Mouse (Mus musculus): Measurements from ENCODE around the gene Kcnk3.
A peak's percentile ranks its signal among the peaks of the same experiment; 100 is the strongest.

The Kcnk3 gene

DNA sequence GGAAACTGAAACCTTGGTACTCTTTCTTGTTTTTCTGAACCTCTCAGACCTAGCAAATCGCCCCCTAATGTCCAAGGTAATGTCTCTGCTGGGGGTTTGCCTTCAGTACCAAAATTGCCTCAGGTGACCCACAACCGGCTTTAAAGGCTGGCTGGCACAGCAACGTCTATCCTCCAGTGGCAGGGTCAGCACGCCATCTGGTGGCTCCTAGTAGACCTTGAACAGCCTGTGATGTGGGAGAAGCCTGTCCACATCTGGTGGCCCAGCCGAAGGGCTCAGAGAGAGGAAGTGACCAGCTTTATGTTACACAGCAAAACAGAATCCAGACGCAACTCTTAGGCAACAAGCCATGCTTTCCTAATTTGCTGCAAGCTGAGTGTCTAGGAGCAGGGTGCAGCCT is 50.1 kb downstream of the Kcnk3 start:
- no peak for DNase-seq (ENCODE audit: low spot score)

DNA sequence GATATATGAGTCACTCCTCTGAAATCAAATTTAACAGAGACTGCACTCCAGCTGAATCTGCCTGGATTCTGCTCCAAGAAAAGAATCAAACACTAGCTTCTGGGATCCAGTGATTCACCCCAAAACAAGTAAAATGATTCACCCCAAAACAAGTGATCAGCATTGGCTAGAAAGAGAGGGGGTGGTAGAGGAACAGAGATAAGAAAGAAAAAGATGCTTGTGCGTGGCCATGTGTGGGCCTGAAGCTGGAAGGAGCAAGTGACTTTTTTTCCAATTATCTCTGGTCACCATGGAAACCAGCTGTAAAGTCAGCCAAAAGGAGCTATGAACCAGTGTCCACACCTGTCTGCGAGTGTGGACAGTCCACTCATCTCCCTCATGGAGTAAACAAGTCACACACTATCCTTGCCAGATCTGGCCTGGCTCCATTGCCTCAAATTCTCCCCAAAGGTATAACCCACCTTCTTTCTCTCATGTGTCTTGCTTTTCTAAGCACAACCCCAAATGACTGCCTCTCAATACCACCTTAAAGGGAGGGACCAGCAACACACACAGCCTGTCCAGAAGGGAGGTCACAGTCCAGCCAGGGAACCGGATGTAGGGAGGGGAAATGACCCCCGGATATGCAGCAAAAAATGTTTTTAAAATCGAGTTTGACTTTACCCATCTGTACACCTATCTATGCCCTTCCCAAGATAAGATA is 55.7 kb downstream of the Kcnk3 start:
- DNase-seq (ENCODE audit: low spot score), result no peak

DNA sequence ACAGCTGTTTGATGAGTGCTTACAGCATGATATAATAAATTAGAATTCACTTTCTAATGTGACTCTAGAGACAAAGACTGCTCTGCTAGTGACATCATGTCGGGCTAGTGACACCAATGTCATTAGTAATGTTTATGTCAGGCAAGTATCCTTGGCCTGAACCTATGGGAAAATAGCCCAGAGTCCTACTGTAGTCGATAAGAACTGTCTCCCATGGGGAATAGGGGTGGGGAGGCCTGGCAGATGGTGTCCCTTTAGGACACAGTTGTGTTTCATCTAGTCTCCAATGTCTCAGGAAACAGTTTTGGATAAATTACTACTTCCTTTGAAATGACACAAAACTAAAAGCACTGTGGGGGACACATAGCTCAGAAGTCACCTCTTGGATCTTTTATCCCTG is 58.1 kb downstream of the Kcnk3 start:
- DNase-seq (ENCODE audit: low spot score), result no peak

DNA sequence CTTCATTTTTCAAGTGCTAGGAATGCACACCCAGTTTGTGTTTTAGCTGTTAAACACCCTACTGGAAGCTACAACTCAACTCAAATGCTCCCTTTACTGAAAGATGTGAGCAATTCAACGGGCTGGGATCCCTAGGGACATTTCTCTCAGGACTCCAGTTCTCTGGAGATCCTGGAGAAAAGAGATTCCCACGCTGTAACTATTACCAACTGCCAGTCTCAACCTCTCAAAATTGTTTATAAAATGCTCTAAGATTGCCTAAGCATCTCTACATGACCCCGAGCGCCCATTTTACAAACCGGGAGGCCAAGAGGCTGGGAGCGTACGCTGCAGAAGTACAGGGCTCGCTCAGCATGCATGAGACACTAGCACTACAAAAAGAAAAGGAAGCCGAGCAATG is 59.4 kb downstream of the Kcnk3 start:
- no peak for DNase-seq (ENCODE audit: low spot score)

DNA sequence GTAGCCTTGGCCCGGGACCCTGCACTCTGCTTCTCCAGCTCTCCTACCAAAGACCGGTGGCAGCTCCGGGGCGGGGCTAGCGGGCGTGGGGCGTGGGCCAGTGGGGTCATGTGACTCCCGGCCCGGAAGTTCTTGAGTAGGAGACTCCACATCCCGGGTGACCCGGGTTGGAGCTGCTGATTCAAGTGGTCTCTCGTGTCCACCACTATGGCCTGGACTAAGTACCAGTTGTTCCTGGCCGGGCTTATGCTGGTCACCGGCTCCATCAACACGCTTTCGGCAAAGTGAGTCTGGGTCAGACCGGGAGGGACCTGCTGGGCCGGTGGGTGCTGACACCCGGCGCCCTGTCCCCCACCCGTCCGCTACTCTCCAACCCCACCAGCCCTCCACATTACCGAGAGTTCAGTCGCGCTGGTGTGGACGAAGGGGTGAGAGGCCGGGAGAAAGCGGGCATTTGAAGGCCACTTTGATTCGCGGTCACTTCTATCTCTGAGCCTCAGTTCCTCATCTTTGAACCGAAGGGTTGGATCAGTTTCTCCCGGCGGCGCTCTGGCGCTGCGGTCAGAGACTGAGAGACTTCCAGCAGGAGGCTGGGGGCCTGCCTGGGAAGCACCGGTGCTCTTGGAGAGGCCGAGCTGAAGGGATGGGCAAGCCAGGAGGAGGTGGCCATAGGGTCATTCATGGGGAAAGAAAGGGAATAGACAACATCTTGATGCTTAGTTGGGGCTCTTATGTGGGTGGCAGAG is 60.0 kb downstream of the Kcnk3 start, which contains the start of gene Slc35f6:
Gene Slc35f6, plus strand, starts transcription at position 119 of the 746 bp plus-strand sequence.
- peak; percentile 70 for DNase-seq (ENCODE audit: low spot score)

DNA sequence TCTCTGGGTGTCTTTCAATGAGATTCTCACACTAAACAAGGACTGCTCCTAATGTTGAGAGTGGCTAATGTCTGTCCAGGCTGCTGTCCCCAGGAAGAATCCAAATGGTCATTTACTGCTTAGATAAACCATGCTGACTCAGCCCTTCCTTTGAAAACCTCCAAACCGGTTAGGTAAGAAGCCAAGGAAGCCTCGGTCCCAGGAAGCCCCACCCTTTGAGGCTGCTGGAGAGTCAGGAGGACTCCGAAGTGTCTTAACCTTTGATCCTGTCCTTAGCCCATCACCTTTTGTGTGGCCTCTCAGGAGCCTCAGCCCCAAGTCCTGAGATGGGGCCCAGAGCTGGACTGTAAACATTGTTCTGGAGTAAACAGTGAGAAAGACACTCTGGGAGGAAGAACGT is 61.6 kb downstream of the Kcnk3 start:
- no peak for DNase-seq (ENCODE audit: low spot score)

DNA sequence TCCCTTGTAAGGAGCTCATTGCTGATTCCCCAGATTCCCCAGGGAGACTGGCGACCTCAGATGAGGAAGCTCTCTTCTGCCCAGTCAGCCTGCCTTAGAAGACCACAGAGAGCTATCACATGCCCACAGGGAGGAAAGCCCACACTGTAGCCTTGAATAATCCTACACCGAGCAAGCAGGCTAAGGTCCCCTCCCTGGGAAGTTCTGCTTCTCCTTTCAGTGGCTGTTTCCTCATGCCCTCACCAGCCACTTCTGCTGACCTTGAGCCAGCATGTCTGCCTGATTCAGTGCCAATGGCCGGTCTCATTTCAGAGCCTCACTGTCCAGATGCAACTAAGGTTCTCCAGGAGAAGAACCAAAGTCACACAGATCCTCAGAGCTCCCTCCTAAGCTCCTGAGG is 62.8 kb downstream of the Kcnk3 start:
- DNase-seq (ENCODE audit: low spot score), result no peak

DNA sequence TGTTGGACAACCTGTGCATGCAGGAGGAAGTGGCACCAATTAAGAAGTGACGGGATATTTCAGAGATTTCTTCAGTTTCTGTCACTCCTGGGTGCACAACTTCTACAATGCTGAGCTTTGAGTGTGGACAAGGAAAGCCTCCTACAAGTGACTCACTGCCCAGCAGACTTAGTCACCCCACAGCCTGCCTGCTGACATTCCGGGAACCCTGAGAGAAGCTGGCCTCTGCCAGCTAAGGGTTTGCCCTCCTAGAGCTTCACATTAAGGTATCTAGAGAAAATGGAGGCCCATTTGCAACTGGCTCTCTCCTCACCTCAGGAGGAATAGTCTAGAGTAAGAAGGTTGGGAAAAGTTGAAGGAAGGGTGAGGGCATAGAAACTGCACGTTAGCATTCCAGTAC is 63.6 kb downstream of the Kcnk3 start:
- no peak for DNase-seq (ENCODE audit: low spot score)

DNA sequence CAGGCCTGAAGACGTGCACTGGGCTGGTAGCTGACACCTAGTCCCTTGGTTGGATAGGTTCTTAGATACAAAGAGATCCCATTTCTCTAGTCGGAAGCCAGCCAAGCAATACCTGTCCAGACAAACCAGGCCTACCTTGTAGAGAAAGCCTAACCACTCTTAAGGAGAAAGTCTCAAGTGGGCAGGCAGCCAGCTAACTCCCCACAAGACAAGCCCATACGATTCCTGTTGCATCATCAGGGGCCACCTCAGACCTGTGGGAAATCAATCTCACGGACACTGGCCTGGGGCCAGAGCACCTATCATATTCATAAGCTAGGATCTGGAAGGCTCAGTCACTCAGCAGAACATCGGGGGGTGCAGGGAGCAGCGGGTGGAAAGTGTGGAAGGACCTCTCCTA is 65.3 kb downstream of the Kcnk3 start:
- DNase-seq (ENCODE audit: low spot score), result no peak

DNA sequence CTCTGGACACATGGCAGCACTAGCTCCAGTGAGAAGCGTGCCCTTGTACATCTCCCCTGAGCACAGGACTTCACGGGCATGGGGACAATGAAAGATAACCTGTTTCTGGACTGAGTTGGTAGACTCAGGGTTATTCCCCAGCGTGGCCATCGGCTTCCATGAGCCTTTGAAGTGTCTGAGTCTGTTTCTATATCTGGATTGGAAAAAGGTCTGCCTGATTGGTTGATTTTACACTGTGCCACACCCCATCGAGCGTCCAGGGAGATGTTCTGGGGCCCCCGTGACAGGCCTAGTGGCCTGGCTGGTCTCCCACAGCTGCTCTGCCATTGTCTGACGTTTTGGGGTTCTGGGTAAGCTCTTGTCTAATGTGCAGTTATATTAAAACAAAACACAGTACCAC is 67.1 kb downstream of the Kcnk3 start:
- DNase-seq (ENCODE audit: low spot score), result no peak

DNA sequence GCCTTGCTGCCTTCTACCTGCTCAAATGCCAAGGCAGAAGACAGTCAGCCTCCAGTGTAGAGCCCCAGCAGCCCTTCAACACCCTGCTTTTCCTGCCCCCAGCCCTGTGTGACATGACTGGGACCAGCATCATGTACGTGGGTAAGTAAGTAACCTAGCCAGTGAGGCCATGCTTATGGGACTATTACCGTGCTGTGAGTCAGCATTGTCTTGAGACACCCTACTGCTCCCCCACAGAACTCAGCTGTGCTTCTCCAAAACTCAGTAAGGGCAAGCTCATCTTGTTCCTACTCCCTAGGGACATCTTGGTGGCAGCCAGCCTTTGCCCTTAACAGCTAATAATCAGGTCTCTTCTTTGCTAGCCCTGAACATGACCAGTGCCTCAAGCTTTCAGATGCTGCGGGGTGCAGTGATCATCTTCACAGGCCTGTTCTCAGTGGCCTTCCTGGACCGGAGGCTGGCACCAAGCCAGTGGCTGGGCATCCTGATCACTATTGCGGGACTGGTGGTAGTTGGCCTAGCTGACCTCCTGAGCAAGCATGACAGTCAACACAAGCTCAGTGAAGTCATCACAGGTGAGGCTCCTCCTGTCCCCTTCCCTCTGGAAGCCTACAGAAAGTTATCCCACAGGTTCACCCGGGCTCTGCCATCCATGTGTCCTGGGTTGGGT is 67.7 kb downstream of the Kcnk3 start:
- no peak for DNase-seq (ENCODE audit: low spot score)

DNA sequence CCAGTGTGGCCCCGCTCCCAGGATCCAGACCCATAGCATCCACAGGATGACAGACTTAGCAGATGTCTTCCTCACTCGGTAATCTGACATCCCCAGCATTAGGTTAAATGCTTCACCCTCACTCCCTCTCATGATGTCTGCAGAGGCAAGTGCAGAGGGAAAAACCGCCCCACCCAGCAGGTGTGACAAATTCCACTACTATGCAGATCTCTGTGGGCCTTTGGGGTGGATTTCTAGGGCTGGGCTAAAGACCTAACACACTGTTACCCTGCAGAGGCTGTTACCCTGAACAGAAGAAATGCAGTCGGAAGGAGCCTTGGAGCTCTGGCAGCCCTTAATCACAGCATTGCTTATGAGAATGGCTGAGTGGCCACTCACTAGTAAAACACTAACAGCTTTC is 71.1 kb downstream of the Kcnk3 start:
- DNase-seq (ENCODE audit: low spot score), result no peak

DNA sequence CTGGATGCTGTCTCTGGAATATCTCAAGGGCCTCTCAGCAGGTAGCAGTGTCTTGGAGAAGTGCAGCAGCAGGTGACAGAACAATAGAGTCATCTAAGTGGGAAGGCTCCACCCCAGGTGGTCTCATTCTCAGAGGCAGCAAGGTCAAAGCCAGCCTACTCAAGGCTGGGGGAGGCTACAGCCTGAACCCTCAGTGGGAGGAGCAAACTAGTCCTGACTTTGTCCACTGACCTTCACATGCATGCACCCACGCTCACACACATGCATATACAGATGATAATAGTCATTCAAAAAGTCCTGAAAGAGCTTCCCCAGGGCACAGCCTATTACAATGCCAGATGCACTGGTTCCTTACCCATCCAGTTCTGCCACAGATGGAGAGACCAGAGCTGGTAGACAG is 72.3 kb downstream of the Kcnk3 start:
- DNase-seq (ENCODE audit: low spot score), result no peak

DNA sequence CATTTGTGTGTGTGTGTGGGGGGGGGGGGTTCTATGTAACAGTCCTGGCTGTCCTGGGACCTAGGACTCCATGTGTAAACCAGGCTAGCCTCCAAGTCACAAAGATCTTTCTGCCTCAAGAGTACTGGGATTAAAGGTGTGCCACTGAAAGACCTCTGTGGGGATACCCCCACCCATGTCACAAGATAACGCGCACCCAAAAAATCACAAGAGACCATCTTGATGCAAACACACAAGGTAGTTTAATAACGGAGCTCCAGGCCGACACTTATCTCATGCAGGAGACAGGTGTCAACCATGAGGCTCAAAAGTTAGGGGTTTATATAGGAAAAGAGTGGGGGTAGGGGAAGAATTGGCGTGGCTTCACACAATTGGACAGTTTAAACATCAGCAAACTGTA is 72.8 kb downstream of the Kcnk3 start:
- DNase-seq (ENCODE audit: low spot score), result no peak

DNA sequence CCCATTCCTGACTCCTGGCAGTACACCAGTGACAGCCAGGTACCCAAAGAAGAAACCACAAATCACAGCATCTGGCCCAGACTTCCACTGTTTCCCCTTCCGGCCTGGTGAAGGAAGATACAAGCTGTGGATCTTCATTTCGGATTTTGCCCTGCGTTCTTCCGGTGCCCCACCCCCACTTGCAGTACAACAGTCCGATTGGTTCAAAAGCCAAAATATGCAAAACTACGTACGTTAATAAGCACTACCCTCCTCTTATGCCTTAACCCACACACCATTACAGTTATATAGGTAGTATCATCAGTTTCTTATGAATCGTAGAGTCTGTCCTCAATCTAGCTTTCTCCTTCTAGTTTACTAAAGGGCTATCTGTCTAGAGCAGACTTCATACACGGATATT is 77.4 kb downstream of the Kcnk3 start:
- no peak for DNase-seq (ENCODE audit: low spot score)

DNA sequence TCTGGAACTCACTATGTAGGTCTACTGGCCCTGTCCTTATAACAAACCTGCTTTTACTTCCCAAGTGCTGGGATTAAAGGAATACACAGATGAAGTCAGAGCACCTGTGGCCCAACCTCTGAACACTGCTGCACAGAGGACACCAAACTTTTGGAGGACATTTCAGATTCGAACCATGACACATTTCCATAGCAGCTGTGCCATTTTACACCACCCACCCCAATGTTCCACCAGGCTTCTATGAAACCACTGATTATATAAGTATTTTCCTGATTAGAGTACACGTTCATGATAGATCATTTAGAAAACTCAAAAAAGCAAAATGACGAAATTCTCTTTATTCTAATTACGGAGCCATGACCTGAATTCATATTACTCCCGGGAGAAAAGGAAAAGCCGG is 78.0 kb downstream of the Kcnk3 start:
- no peak for DNase-seq (ENCODE audit: low spot score)

DNA sequence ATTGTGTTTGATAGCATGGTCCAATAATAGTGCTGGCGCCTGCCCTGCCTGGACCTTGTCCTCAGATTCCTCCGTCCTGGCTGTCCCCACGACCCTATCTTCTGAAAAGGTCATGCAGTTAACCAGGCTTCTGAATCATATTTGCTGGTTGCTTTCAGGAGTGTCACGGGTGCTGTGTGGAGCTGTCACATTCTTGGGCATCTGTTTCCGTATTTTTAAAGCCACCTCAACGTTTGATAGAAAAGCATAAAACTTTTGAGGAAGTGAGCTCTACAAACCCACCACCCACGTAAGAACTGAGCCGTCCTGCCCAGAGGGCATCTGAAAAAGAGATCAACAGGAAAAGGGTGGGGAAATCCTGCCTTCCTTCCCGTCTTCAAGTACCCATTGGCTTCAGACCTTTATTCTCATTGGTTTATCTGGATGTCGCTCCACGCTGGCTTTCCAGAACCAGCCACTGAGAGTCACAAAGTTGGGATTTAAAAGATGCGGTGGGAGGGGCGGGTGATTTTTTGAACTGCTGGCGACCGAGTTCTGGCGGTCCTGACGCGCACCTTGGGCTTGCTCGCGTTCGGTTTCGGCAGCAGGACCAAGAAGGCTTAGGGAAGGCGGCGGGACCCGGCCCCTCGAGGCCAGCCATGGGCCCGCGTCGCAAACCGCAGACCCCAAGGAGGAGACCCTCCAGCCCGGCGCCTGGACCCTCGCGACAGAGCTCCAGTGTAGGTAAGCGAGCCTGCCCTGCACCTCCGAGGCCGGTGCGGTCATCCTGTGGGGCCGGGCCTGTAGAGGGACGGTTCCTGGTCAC is 78.6 kb downstream of the Kcnk3 start, which contains the start of gene Cenpa:
Gene Cenpa, plus strand, starts transcription at position 387 of the 805 bp plus-strand sequence.
- DNase-seq (ENCODE audit: low spot score), result peak; percentile 39

DNA sequence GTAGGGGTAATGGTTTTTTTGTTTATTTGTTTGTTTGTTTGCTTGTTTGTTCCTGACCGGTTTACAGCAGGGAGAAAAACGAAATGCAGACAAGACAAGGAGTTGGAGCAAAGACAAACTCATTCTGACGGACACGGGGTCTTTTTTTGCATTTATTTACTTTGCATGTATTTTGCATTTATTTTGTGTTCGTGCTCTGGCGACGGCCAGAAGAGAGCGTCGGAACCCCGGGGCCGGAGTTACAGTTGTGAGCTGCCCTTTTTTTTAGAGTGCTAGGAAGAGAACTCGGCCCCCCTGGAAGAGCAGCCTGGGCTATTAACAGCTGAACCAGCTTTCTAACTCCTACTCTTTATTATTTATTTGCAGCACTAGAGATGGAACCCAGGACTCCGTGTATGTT is 79.2 kb downstream of the Kcnk3 start:
- no peak for DNase-seq (ENCODE audit: low spot score)

DNA sequence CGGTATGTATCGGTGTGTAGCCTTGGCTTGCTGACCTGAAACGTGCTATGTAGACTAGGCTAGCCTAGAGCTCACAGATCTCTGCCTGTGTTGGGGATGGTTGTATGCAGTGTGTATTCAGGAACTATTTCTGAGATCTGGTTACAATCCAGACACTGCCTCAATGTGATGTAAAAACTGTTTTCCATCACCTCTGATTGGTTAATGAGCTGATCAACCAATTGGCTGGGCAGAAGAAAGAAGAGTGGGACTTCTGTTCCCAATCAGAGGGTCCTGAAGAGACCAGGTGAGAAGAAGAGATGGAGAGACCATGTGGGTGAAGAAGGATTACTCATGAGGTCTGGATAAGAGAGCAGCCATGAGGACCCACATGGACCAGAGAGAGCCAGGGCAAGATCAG is 79.7 kb downstream of the Kcnk3 start:
- DNase-seq (ENCODE audit: low spot score), result no peak

DNA sequence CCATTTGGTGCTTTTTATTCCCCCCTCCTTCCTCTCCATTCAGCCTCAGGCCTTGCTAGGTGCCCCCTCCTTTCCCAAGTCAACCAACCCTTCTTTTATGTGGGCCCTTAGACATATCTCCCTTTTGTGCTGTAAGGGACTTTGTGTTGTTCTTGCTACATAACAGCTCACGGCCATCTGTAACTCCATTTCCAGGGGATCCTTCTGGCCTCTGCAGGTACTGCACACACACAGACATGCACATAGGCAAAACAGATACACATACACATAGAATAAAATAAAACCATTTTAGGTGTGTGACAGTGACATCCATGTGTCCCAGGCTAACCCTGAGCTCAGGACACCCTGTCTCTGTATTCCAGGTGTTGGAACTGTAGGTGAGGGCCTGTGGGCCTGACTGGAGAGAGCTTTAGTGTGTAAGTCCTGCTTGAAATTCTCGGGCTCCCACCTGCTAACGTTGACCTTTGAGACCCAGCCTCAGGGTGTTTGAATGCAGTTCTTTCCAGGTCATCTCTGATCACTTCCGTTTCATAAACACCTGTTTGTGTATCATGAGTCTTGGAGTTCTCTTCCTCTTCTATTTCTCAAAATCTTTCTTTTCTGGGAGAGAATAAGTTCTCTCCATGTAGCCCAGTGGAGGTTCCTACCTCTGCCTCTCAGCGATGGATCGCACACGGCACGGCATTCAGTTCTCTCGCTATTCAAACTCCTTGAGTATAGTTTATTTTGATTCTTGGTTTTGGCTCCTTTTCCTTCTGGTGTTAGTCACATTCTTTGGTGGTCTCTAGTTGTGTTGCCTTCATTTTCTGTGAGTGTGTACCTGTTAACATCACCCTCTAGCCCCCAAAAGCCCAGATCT is 80.9 kb downstream of the Kcnk3 start:
- no peak for DNase-seq (ENCODE audit: low spot score)

DNA sequence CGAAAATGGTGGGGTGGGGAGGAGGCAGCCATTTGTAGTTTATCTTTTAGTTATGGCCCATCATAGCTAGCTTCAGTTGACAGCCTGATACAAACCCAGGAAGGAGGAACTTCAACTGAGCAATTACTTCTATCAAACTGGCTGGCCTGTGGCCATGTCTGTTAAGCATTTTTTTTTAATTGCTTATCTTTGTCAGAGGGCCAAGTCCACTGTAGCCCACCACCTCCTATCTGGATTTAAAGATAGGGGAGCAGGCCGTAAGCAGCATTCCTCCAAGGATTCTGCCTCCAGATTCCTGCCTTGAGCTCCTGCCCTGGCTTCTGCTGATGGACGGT is 81.5 kb downstream of the Kcnk3 start:
- DNase-seq (ENCODE audit: low spot score), result no peak

DNA sequence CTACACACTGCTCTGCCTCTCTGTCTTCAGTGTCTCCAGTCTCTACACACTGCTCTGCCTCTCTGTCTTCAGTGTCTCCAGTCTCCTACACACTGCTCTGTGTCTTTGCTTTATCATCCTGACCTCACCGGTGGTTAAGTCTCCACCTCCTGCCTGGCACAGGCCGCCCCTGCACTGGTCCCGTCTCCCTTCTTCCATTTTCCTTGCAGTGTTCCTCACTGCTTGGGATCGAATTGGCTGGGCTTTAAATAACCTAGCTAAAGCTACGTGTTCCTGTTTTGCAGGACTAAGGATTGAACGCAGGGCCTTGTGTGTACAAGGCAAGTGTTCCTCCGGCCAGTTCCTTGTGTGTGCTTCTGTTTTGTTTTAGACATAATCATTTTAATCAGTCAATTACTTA is 82.1 kb downstream of the Kcnk3 start:
- DNase-seq (ENCODE audit: low spot score), result no peak
